Mouse (Mus musculus): ENCODE measurements around the gene Ptov1. TPM values are rescaled to one million over a fixed set of nuclear protein-coding genes. Genes with fewer than 3 reads are reported as not detected.

Ptov1 gene
- polyA plus RNA-seq, 1 experiment from 2014 or later = 112 TPM

- H3K9me3 ChIP-seq (ENCODE audit: control insufficient read depth) = no peaks in the 10 kb centered on the region
- H3K9ac ChIP-seq (ENCODE audit: low read depth, low read length) = no peak overlapping the region
- 90% methylated on average over 3 of the region's 3 CpGs for WGBS
- H3K4me1 ChIP-seq (replicated peaks; ENCODE audit: control insufficient read depth, insufficient read depth, low read length) = peaks cover 7% of the 10 kb centered on the region
- H3K4me2 ChIP-seq (replicated peaks; ENCODE audit: low read depth) = no peak overlapping the region
- TF ChIP-seq CTCF (IDR thresholded peaks at IDR 0.05; ENCODE audit: low read depth) = no peak
- H3K27ac ChIP-seq (ENCODE audit: low read depth, low read length) = no peak overlapping the region
- no peaks in the 10 kb centered on the region for H3K27me3 ChIP-seq (replicated peaks; ENCODE audit: control insufficient read depth, insufficient read depth, low read length)
- ATAC-seq = no peak
- no peak overlapping the region for H3K4me3 ChIP-seq (ENCODE audit: low read depth, low read length)
- H3K36me3 ChIP-seq (ENCODE audit: control insufficient read depth, insufficient read depth) = peaks cover 32% of the 10 kb centered on the region
Observed at GRCm38 (mm10) chr7:44813985-44814384, 55.6 kb downstream of the Ptov1 start.

MicroRNAs encoded within 50 kb of the gene (microRNA counts, 519-probe panel; counts per million panel counts)
- not detected for microRNA mmu-miR-707

Small RNA genes within 50 kb of the gene (microRNA-seq; reads per million reads assigned to microRNA genes)
- gene Mir707 = not detected

Other genes with a start within 250 kb of the Ptov1 start
- gene Myh14, start 198.9 kb downstream of the Ptov1 start, polyA plus RNA-seq (2015; fragmentation: Nextera tagmentation; extraction: Ambion mirVana) = 114 and 141 TPM in 2 replicates
- not detected in 2 replicates for gene Izumo2, start 161.0 kb downstream of the Ptov1 start, polyA plus RNA-seq (2015; fragmentation: Nextera tagmentation; extraction: Ambion mirVana)
- 35.1 and 37.0 TPM in 2 replicates for gene Vrk3, start 121.4 kb downstream of the Ptov1 start, polyA plus RNA-seq (2015; fragmentation: Nextera tagmentation; extraction: Ambion mirVana)
- 0.24 and 0.26 TPM in 2 replicates for gene Zfp473, start 118.7 kb downstream of the Ptov1 start, polyA plus RNA-seq (2015; fragmentation: Nextera tagmentation; extraction: Ambion mirVana)
- gene Nup62, start 53.7 kb downstream of the Ptov1 start, polyA plus RNA-seq (2015; fragmentation: Nextera tagmentation; extraction: Ambion mirVana) = 28.0 and 28.1 TPM in 2 replicates
- 0.82 and 0.89 TPM in 2 replicates for gene Il4i1, start 53.4 kb downstream of the Ptov1 start, polyA plus RNA-seq (2015; fragmentation: Nextera tagmentation; extraction: Ambion mirVana)
- gene Atf5, start 53.1 kb downstream of the Ptov1 start, polyA plus RNA-seq (2015; fragmentation: Nextera tagmentation; extraction: Ambion mirVana) = 6.5 and 6.6 TPM in 2 replicates
- gene Akt1s1, start 20.8 kb downstream of the Ptov1 start, polyA plus RNA-seq (2015; fragmentation: Nextera tagmentation; extraction: Ambion mirVana) = 71.6 and 76.5 TPM in 2 replicates
- gene Tbc1d17, start 20.7 kb downstream of the Ptov1 start, polyA plus RNA-seq (2015; fragmentation: Nextera tagmentation; extraction: Ambion mirVana) = 47.4 and 48.5 TPM in 2 replicates
- gene Pnkp, start 12.6 kb downstream of the Ptov1 start, polyA plus RNA-seq (2015; fragmentation: Nextera tagmentation; extraction: Ambion mirVana) = 27.7 and 32.0 TPM in 2 replicates
- 60.0 and 62.9 TPM in 2 replicates for gene Med25, start 22.9 kb upstream of the Ptov1 start, polyA plus RNA-seq (2015; fragmentation: Nextera tagmentation; extraction: Ambion mirVana)
- gene Fuz, start 26.3 kb upstream of the Ptov1 start, polyA plus RNA-seq (2015; fragmentation: Nextera tagmentation; extraction: Ambion mirVana) = 11.1 and 12.1 TPM in 2 replicates
- gene Ap2a1, start 59.7 kb upstream of the Ptov1 start, polyA plus RNA-seq (2015; fragmentation: Nextera tagmentation; extraction: Ambion mirVana) = 42.8 and 44.1 TPM in 2 replicates
- 0.13 TPM in 1 of 2 replicates, not detected in the other for gene Tsks, start 73.4 kb upstream of the Ptov1 start, polyA plus RNA-seq (2015; fragmentation: Nextera tagmentation; extraction: Ambion mirVana)
- gene Cpt1c, start 105.1 kb upstream of the Ptov1 start, polyA plus RNA-seq (2015; fragmentation: Nextera tagmentation; extraction: Ambion mirVana) = 3.5 and 4.5 TPM in 2 replicates
- 124 and 130 TPM in 2 replicates for gene Prmt1, start 116.8 kb upstream of the Ptov1 start, polyA plus RNA-seq (2015; fragmentation: Nextera tagmentation; extraction: Ambion mirVana)
- 53.2 and 56.4 TPM in 2 replicates for gene Irf3, start 127.9 kb upstream of the Ptov1 start, polyA plus RNA-seq (2015; fragmentation: Nextera tagmentation; extraction: Ambion mirVana)
- gene Bcl2l12, start 128.9 kb upstream of the Ptov1 start, polyA plus RNA-seq (2015; fragmentation: Nextera tagmentation; extraction: Ambion mirVana) = 18.3 and 19.6 TPM in 2 replicates
- gene Scaf1, start 146.6 kb upstream of the Ptov1 start, polyA plus RNA-seq (2015; fragmentation: Nextera tagmentation; extraction: Ambion mirVana) = 21.7 and 22.6 TPM in 2 replicates
- 94.6 and 100 TPM in 2 replicates for gene Rras, start 148.2 kb upstream of the Ptov1 start, polyA plus RNA-seq (2015; fragmentation: Nextera tagmentation; extraction: Ambion mirVana)
- gene Prr12, start 183.1 kb upstream of the Ptov1 start, polyA plus RNA-seq (2015; fragmentation: Nextera tagmentation; extraction: Ambion mirVana) = 2.4 and 2.6 TPM in 2 replicates
- gene Nosip, start 192.6 kb upstream of the Ptov1 start, polyA plus RNA-seq (2015; fragmentation: Nextera tagmentation; extraction: Ambion mirVana) = 38.9 and 40.5 TPM in 2 replicates
- gene Prrg2, start 192.9 kb upstream of the Ptov1 start, polyA plus RNA-seq (2015; fragmentation: Nextera tagmentation; extraction: Ambion mirVana) = 56.8 and 59.0 TPM in 2 replicates
- gene Rcn3, start 222.4 kb upstream of the Ptov1 start, polyA plus RNA-seq (2015; fragmentation: Nextera tagmentation; extraction: Ambion mirVana) = 81.8 and 85.6 TPM in 2 replicates
- gene Fcgrt, start 234.1 kb upstream of the Ptov1 start, polyA plus RNA-seq (2015; fragmentation: Nextera tagmentation; extraction: Ambion mirVana) = 2,929 and 3,267 TPM in 2 replicates

Data from intestine, postnatal 0 days (tissue).